Mouse (Mus musculus): Measurements from ENCODE around the gene Rarb. TPM values are rescaled to one million over a fixed set of nuclear protein-coding genes. Genes with fewer than 3 reads are reported as not detected.

Gene Rarb
- total and polyA plus RNA-seq, 3 experiments: 0.11 TPM; not detected in 2

DNA sequence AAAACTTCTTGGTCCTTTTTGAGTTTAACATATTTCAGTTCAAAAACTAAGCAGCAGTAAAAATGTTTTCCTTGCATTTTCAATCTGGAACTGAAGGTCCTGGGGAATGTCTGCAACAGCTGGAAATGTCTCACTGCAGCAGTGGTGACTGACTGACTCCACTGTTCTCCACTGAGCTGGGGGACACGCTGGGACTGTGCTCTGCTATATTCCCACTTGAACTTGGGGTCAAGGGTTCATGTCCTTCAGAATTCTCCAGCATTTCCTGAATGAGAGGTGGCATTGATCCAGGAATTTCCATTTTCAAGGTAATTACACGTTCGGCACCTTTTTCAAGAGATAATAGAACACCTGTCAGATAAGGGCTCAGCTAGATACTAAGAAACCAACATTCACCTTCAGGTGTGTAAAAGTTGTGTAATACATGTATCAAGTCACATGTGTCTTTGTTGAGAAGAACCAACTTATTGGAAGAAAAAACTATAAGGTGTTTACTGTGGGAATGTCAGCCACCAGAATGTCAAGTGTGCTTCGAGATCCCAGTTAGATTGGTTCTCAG, 386.9 kb downstream of the Rarb start:
- Histone ChIP-seq H3K4me1 (ENCODE audit: insufficient read depth, low read depth, low read length) (no peaks in the 10 kb centered on the region), H3K4me3 (ENCODE audit: low read depth, low read length) (no peak overlapping the region), H3K27me3 (ENCODE audit: insufficient read depth, low read length) (no peaks in the 10 kb centered on the region), H3K9me3 (replicated peaks) (no peaks in the 10 kb centered on the region), H3K36me3 (replicated peaks) (peaks cover 73% of the 10 kb centered on the region)
- ATAC-seq (ENCODE audit: extremely low read depth, insufficient number of reproducible peaks, low FRiP score, poor library complexity, severe bottlenecking) (no peak), DNase-seq (ENCODE audit: low spot score) (no peak)
- TF ChIP-seq GATA2 (IDR thresholded peaks at IDR 0.05; ENCODE audit: borderline replicate concordance, low read depth, low read length) (no peak), GATA1 (IDR thresholded peaks at IDR 0.05; ENCODE audit: borderline replicate concordance, low read length) (no peak), TAL1 (conservative IDR thresholded peaks at IDR 0.05; ENCODE audit: low read depth, low read length) (no peak), CTCF (IDR thresholded peaks at IDR 0.05; ENCODE audit: low read depth, low read length) (no peak), POLR2AphosphoS5 (IDR thresholded peaks at IDR 0.05; ENCODE audit: insufficient replicate concordance, low read depth, low read length) (no peak)

- ATAC-seq (ENCODE audit: extremely low read depth, insufficient number of reproducible peaks, low FRiP score, poor library complexity, severe bottlenecking) (no peak), DNase-seq (ENCODE audit: low spot score) (no peak)
- H3K36me3 ChIP-seq (replicated peaks): peaks cover 66% of the 10 kb centered on the region
- H3K9me3 ChIP-seq (replicated peaks): no peaks in the 10 kb centered on the region
- no peaks in the 10 kb centered on the region for H3K4me1 ChIP-seq (ENCODE audit: insufficient read depth, low read depth, low read length)
- H3K4me3 ChIP-seq (ENCODE audit: low read depth, low read length): no peak overlapping the region
- TF ChIP-seq CTCF (IDR thresholded peaks at IDR 0.05; ENCODE audit: low read depth, low read length): no peak
- TF ChIP-seq GATA2 (IDR thresholded peaks at IDR 0.05; ENCODE audit: borderline replicate concordance, low read depth, low read length): no peak
- no peak for TF ChIP-seq GATA1 (IDR thresholded peaks at IDR 0.05; ENCODE audit: borderline replicate concordance, low read length)
- no peak for TF ChIP-seq TAL1 (conservative IDR thresholded peaks at IDR 0.05; ENCODE audit: low read depth, low read length)
- TF ChIP-seq POLR2AphosphoS5 (IDR thresholded peaks at IDR 0.05; ENCODE audit: insufficient replicate concordance, low read depth, low read length): no peak
- H3K27me3 ChIP-seq (ENCODE audit: insufficient read depth, low read length): no peaks in the 10 kb centered on the region
Observed at GRCm38 (mm10) chr14:16427569-16427968, 391.4 kb downstream of the Rarb start.

DNA sequence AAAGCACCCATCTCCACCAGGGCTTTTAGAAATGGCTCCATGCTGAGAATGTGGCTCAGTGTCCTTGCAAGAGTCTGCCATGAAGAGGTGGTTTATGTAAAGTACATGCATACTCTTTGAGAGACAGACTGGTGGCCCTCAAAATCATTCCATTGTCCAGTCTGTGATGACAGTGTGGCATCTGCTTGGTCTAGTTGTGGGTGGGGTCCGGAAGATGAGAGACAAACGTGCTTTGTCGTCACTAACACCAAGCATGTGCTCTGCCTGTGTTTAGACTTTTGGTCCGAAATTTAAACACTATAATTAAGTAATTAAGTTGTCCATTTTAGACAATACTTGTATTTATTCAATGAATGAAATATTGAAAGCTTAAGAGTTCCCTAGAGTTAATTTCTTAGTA, 404.8 kb downstream of the Rarb start:
- Histone ChIP-seq H3K4me3 (ENCODE audit: low read depth, low read length) (no peak overlapping the region), H3K4me1 (ENCODE audit: insufficient read depth, low read depth, low read length) (no peaks in the 10 kb centered on the region), H3K36me3 (replicated peaks) (peaks cover 50% of the 10 kb centered on the region), H3K27me3 (ENCODE audit: insufficient read depth, low read length) (no peaks in the 10 kb centered on the region), H3K9me3 (replicated peaks) (no peaks in the 10 kb centered on the region)
- ATAC-seq (ENCODE audit: extremely low read depth, insufficient number of reproducible peaks, low FRiP score, poor library complexity, severe bottlenecking) (no peak), DNase-seq (ENCODE audit: low spot score) (no peak)
- TF ChIP-seq GATA1 (IDR thresholded peaks at IDR 0.05; ENCODE audit: borderline replicate concordance, low read length) (no peak), TAL1 (conservative IDR thresholded peaks at IDR 0.05; ENCODE audit: low read depth, low read length) (no peak), CTCF (IDR thresholded peaks at IDR 0.05; ENCODE audit: low read depth, low read length) (no peak), POLR2AphosphoS5 (IDR thresholded peaks at IDR 0.05; ENCODE audit: insufficient replicate concordance, low read depth, low read length) (no peak), GATA2 (IDR thresholded peaks at IDR 0.05; ENCODE audit: borderline replicate concordance, low read depth, low read length) (no peak)

- Histone ChIP-seq H3K9me3 (replicated peaks) (no peaks in the 10 kb centered on the region), H3K4me1 (ENCODE audit: insufficient read depth, low read depth, low read length) (no peaks in the 10 kb centered on the region), H3K4me3 (ENCODE audit: low read depth, low read length) (no peak overlapping the region), H3K36me3 (replicated peaks) (peaks cover 32% of the 10 kb centered on the region), H3K27me3 (ENCODE audit: insufficient read depth, low read length) (no peaks in the 10 kb centered on the region)
- ATAC-seq (ENCODE audit: extremely low read depth, insufficient number of reproducible peaks, low FRiP score, poor library complexity, severe bottlenecking): no peak
- TF ChIP-seq POLR2AphosphoS5 (IDR thresholded peaks at IDR 0.05; ENCODE audit: insufficient replicate concordance, low read depth, low read length) (no peak), GATA2 (IDR thresholded peaks at IDR 0.05; ENCODE audit: borderline replicate concordance, low read depth, low read length) (no peak), TAL1 (conservative IDR thresholded peaks at IDR 0.05; ENCODE audit: low read depth, low read length) (no peak), GATA1 (IDR thresholded peaks at IDR 0.05; ENCODE audit: borderline replicate concordance, low read length) (no peak), CTCF (IDR thresholded peaks at IDR 0.05; ENCODE audit: low read depth, low read length) (no peak)
- DNase-seq (ENCODE audit: low spot score): no peak
Observed at GRCm38 (mm10) chr14:16405187-16405586, 413.8 kb downstream of the Rarb start.

GRCm38 (mm10) chr14:16384783-16385182, 434.2 kb downstream of the Rarb start:
- peaks cover 33% of the 10 kb centered on the region for H3K36me3 ChIP-seq (replicated peaks)
- H3K4me1 ChIP-seq (ENCODE audit: insufficient read depth, low read depth, low read length): peaks cover 7% of the 10 kb centered on the region
- no peak for ATAC-seq (ENCODE audit: extremely low read depth, insufficient number of reproducible peaks, low FRiP score, poor library complexity, severe bottlenecking)
- H3K27me3 ChIP-seq (ENCODE audit: insufficient read depth, low read length): no peaks in the 10 kb centered on the region
- H3K9me3 ChIP-seq (replicated peaks): no peaks in the 10 kb centered on the region
- DNase-seq (ENCODE audit: low spot score): no peak
- no peak overlapping the region for H3K4me3 ChIP-seq (ENCODE audit: low read depth, low read length)
- TF ChIP-seq POLR2AphosphoS5 (IDR thresholded peaks at IDR 0.05; ENCODE audit: insufficient replicate concordance, low read depth, low read length) (no peak), GATA2 (IDR thresholded peaks at IDR 0.05; ENCODE audit: borderline replicate concordance, low read depth, low read length) (no peak), CTCF (IDR thresholded peaks at IDR 0.05; ENCODE audit: low read depth, low read length) (no peak)
